Mouse (Mus musculus): ENCODE results near the gene Fam228a.

- TF ChIP-seq FLI1 (IDR thresholded peaks at IDR 0.05; ENCODE audit: low read length) (no peak), GATA1 (IDR thresholded peaks at IDR 0.05; ENCODE audit: borderline replicate concordance, low read length) (no peak)
Observed at GRCm38 (mm10) chr12:4694534-4694933, 43.7 kb downstream of the Fam228a start.
